ENCODE assay signal across 17 mouse cellular contexts in genomic region chr11:78122815-78123214, GRCm38 (mm10).
"Had no signal": no experiment of that assay in that cellular context is flagged by ENCODE, and none has a peak within 500 bp of the region (broad histone marks: within the 10 kb centered on the region; RNA-seq: fewer than 3 reads in every experiment).

No protein-coding gene starts in this region.

- H3K27me3 ChIP-seq: limb, embryonic 13.5 days had no signal

- H3K4me3 ChIP-seq: layer of hippocampus, adult 2 months; limb, embryonic 10.5 days; limb, embryonic 13.5 days had no signal

- DNase-seq: kidney, adult 2 months; kidney, postnatal 14 days; kidney, postnatal 4 days; layer of hippocampus, adult 9-11 months; lung, adult 2 months; lung, postnatal 14 days; lung, postnatal 4 days; midbrain, embryonic 14.5 days; right cerebral cortex, postnatal 4 days; thymus, adult 2 months; thymus, postnatal 36 days had no signal

- H3K9me3 ChIP-seq: limb, embryonic 10.5 days; limb, embryonic 13.5 days had no signal

- H3K9ac ChIP-seq: limb, embryonic 13.5 days had no signal

- ATAC-seq: intestine, postnatal 0 days had no signal

- H3K4me2 ChIP-seq: limb, embryonic 13.5 days; midbrain, embryonic 11.5 days had no signal

- H3K27ac ChIP-seq: layer of hippocampus, adult 2 months; limb, embryonic 10.5 days; limb, embryonic 13.5 days; stomach, postnatal 0 days had no signal
